Mouse (Mus musculus): ENCODE measurements around the gene Man1a2. TPM values are rescaled to one million over a fixed set of nuclear protein-coding genes. Genes with fewer than 3 reads are reported as not detected.

Man1a2 gene
- polyA plus RNA-seq, 1 experiment from 2014 or later: 42.4 TPM

DNA sequence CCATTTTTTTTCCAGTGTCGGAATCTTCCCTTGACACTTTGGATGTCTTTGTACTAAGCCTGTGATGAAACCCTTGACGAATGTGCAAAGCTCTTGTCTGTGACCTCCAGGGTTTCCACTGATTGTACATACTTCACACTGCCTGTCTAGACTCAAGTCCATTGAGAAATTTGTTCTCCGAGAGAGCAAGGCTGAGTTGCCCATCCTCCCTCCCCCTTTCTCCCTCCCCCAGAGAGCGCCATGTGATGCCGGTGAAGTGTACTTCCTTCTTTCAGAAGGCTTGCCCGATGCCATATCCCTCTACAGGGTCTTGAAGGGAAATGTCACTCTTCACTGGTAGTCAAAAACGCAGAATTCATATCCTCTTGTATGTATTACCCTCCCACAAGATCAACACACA is 26.8 kb upstream of the Man1a2 start:
- Histone ChIP-seq H3K27ac (replicated peaks) (no peak overlapping the region), H3K4me3 (replicated peaks) (no peak overlapping the region), H3K9ac (replicated peaks) (no peak overlapping the region), H3K4me2 (no peak overlapping the region), H3K27me3 (replicated peaks) (no peaks in the 10 kb centered on the region), H3K4me1 (no peaks in the 10 kb centered on the region), H3K9me3 (replicated peaks) (no peaks in the 10 kb centered on the region), H3K36me3 (no peaks in the 10 kb centered on the region)
- WGBS: 86% methylated on average over 7 of the region's 7 CpGs
- ATAC-seq (ENCODE audit: low FRiP score): no peak

DNA sequence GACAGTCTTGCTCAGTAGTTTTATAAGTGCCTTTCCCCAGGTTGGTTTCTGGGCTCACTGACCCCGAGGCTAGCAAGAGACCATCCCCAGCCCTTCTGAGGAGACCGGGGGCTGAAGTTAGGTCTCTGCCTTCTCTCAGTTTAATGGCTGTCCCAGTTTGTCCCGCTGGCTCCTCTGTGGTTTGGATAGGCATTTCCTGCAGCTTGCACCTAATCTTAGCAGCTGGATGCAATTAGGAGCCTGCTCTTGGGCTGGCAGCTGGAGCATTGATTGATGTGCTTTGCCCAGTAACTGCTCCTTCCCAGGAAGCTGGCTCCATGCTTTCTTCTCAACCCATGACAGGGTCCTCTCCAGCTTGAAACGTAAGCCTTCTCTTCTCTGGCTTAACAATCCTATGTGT is 26.2 kb upstream of the Man1a2 start:
- no peak for ATAC-seq (ENCODE audit: low FRiP score)
- H3K4me2 ChIP-seq: no peak overlapping the region
- H3K4me3 ChIP-seq (replicated peaks): no peak overlapping the region
- 47% methylated on average over 4 of the region's 4 CpGs for WGBS
- no peak overlapping the region for H3K9ac ChIP-seq (replicated peaks)
- H3K4me1 ChIP-seq: no peaks in the 10 kb centered on the region
- no peak overlapping the region for H3K27ac ChIP-seq (replicated peaks)
- no peaks in the 10 kb centered on the region for H3K9me3 ChIP-seq (replicated peaks)
- no peaks in the 10 kb centered on the region for H3K27me3 ChIP-seq (replicated peaks)
- H3K36me3 ChIP-seq: no peaks in the 10 kb centered on the region

DNA sequence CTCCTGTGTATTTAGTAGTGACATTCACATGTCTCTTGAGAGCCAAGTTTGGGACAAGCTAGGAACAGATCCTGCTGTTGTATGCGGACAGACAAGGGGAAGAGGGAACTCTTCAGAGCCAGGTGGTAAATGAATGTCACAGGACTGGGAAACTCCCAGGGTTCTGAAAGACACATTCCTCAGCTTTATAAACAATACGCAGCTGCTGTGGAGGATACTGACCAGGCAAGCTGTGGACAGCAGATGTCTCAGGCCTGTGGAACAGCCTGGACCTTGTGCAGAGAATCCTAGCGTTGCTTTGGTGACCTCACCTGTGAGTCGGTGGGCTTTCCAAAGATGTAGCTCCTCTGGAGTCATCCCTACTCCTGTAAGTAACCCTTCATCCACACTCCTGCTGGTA is 21.8 kb upstream of the Man1a2 start:
- ATAC-seq (ENCODE audit: low FRiP score): no peak
- no peaks in the 10 kb centered on the region for H3K36me3 ChIP-seq
- 86% methylated on average over 4 of the region's 4 CpGs for WGBS
- H3K27ac ChIP-seq (replicated peaks): no peak overlapping the region
- H3K9me3 ChIP-seq (replicated peaks): no peaks in the 10 kb centered on the region
- H3K9ac ChIP-seq (replicated peaks): no peak overlapping the region
- H3K4me2 ChIP-seq: no peak overlapping the region
- no peaks in the 10 kb centered on the region for H3K27me3 ChIP-seq (replicated peaks)
- H3K4me1 ChIP-seq: no peaks in the 10 kb centered on the region
- no peak overlapping the region for H3K4me3 ChIP-seq (replicated peaks)

GRCm38 (mm10) chr3:100705128-100705667 is 19.9 kb upstream of the Man1a2 start:
- no peaks in the 10 kb centered on the region for H3K36me3 ChIP-seq
- WGBS: 64% methylated on average over 11 of the region's 11 CpGs
- H3K9ac ChIP-seq (replicated peaks): no peak overlapping the region
- no peaks in the 10 kb centered on the region for H3K9me3 ChIP-seq (replicated peaks)
- H3K4me2 ChIP-seq: no peak overlapping the region
- no peak overlapping the region for H3K4me3 ChIP-seq (replicated peaks)
- no peak for ATAC-seq (ENCODE audit: low FRiP score)
- no peaks in the 10 kb centered on the region for H3K4me1 ChIP-seq
- H3K27ac ChIP-seq (replicated peaks): no peak overlapping the region
- H3K27me3 ChIP-seq (replicated peaks): no peaks in the 10 kb centered on the region

DNA sequence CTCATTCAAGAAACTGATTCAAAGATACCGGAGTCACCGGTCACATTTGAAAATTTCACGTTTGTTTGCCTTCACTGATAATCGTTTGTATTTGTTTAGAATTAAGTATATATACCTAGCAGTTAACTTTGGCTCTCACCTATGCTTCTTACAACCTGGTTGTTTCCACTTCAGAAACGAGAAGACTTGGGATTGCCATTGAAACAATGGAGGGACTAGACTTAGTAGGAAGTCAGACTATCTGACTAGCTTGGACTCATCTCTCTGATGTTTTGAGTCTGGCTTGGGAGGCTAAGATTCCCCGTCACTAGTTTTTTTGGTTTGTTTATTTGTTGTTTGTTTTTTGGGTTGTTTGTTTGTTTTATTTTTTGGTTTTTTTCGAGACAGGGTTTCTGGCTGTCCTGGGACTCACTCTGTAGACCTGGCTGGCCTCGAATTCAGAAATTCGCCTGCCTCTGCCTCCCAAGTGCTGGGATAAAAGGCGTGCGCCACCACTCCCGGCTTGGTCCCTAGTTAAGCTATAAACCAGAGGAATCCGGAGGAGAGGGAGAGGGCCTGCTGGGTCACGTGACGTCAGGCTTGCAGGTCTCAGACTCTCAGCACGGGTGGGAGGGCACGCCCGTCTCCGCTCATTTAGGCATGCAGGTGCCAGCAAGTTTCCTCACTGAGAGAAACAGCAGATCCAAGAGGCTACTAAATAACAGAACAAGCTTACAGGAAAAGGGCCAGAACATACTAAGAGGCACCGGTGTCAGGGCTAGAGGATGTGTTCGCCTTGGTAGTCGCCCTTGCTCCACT is 18.7 kb upstream of the Man1a2 start:
- H3K27me3 ChIP-seq (replicated peaks): no peaks in the 10 kb centered on the region
- H3K4me1 ChIP-seq: no peaks in the 10 kb centered on the region
- H3K4me3 ChIP-seq (replicated peaks): no peak overlapping the region
- ATAC-seq (ENCODE audit: low FRiP score): no peak
- H3K9me3 ChIP-seq (replicated peaks): no peaks in the 10 kb centered on the region
- H3K36me3 ChIP-seq: no peaks in the 10 kb centered on the region
- no peak overlapping the region for H3K27ac ChIP-seq (replicated peaks)
- no peak overlapping the region for H3K4me2 ChIP-seq
- WGBS: 74% methylated on average over 22 of the region's 22 CpGs
- no peak overlapping the region for H3K9ac ChIP-seq (replicated peaks)

DNA sequence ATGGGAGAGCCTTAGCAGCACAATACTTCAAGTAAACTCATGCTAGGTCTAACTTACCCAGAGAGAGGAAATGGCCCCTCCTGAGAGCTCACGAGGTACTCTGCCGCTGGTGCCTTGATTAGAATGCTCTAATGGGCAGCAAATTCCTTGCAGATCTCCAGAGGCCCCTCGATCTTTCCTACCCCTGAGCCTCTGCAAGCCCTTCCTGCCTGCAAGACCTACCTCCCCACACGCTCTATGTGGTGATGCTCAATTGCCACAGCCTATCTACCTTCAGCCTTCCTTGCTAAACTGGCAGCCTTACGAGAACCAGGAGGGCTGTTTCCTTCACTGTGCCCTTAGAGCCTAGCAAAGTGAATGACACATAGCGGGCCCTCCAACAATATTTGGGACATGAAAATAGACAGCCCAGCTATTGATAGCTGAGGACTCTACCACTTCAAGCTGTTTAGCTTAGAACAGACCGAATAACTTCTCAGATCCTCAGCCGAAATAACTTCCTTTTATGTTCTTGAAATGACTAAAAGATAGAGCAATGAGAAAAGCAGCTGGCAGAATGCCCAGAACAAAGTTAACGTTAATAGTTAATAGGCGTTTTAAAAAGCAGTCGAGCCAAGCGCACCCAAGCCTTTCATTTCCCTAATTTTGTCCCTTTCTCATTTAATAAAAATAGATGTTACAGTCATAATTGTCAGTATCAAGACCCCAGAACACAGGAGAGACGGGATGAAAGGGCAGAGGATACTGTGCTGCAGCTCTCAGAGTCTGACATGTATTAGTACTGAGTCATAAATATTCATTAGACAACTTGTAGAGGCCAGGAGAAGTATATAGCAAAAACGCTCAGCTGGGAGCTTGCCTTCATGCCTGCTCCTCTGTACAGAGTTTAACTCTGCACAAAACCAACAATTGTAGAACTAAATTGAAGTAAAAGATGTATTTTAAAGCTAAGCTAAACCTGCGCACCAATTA is 17.9 kb upstream of the Man1a2 start:
- Histone ChIP-seq H3K4me2 (no peak overlapping the region), H3K4me1 (no peaks in the 10 kb centered on the region), H3K4me3 (replicated peaks) (no peak overlapping the region), H3K36me3 (no peaks in the 10 kb centered on the region), H3K9ac (replicated peaks) (no peak overlapping the region), H3K27ac (replicated peaks) (no peak overlapping the region), H3K9me3 (replicated peaks) (no peaks in the 10 kb centered on the region), H3K27me3 (replicated peaks) (no peaks in the 10 kb centered on the region)
- WGBS: 42% methylated on average over 15 of the region's 15 CpGs
- ATAC-seq (ENCODE audit: low FRiP score): peak; percentile 42

DNA sequence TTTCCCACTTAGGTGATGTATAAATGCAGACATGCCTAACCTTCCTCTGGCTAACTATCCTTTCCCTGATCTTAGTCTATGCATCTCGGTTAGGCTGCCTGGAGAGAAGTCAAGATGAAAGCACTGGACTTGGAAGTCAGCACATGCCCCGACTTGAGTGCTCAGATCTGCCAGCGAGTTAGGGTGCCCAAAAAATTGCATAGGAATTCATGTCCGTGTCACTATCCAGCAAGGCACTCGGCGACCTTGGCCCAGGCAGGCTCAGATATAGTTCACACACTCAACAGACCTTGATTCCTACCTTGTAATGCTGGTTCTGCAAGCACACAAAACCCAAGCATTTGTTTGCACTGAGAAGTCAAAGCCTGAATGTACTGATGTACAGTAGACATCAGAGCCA is 3.4 kb upstream of the Man1a2 start:
- no peaks in the 10 kb centered on the region for H3K9me3 ChIP-seq (replicated peaks)
- no peak overlapping the region for H3K27ac ChIP-seq (replicated peaks)
- WGBS: 88% methylated on average over 6 of the region's 6 CpGs
- no peak overlapping the region for H3K9ac ChIP-seq (replicated peaks)
- no peak for ATAC-seq (ENCODE audit: low FRiP score)
- no peaks in the 10 kb centered on the region for H3K27me3 ChIP-seq (replicated peaks)
- H3K4me3 ChIP-seq (replicated peaks): no peak overlapping the region
- no peak overlapping the region for H3K4me2 ChIP-seq
- peaks cover 11% of the 10 kb centered on the region for H3K4me1 ChIP-seq
- no peaks in the 10 kb centered on the region for H3K36me3 ChIP-seq

DNA sequence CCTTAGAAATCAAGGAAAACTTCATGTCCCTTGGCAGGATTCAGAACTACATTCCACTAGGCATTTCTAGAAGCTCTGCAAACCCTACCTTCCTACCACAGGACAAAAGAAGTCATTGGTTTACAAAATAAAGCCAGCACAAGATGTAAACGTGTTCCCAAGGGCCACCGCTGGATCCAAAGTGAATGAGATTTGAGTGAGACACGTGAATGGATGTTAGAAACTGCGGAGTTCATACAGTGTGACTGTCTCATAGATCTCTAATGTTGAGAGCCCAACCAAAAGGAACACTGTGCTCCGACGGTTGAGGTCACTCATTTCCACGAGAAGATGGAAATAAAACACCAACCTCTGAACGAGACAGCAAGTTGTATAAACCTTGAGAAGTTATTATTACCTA is 1.5 kb upstream of the Man1a2 start:
- Histone ChIP-seq H3K36me3 (no peaks in the 10 kb centered on the region), H3K9ac (replicated peaks) (no peak overlapping the region), H3K9me3 (replicated peaks) (no peaks in the 10 kb centered on the region), H3K27ac (replicated peaks) (peak overlapping the region; percentile 98; the same call in 1 of the 2 replicates), H3K27me3 (replicated peaks) (no peaks in the 10 kb centered on the region), H3K4me3 (replicated peaks) (no peak overlapping the region), H3K4me1 (peaks cover 24% of the 10 kb centered on the region), H3K4me2 (peak overlapping the region; percentile 83)
- no peak for ATAC-seq (ENCODE audit: low FRiP score)
- WGBS: 83% methylated on average over 8 of the region's 8 CpGs

DNA sequence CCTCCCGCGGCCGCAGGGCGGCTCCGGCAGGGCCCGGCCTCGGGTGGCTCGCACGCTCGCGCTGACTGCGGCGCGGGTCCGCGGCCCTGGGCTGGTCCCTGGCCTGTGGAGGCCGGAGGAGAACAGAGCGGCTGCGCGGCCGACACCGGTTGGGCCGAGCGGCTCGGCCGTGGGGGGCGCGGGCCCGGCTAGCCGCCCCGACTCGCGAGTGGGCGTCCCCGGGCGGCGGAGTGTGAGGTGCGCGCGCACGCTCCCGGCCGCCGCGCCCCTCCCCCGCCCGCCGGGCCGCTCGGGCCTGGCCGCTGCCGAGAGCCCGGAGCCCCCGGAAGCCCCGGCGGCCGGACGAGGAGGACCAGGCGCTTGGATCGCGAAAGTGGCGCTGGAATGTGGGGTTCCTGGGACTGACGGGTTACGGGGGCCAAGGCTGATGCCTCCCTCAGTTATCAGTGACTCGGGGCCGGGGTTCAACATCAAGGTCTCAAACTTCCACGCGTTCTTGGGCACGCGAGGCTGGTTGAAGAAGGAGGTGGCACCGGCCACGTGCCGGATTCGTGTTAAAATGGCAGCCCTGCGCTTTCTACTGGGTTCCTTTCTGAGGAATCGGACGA is 564 bp upstream of the Man1a2 start:
- H3K4me1 ChIP-seq: peaks cover 30% of the 10 kb centered on the region
- H3K9me3 ChIP-seq (replicated peaks): no peaks in the 10 kb centered on the region
- peak overlapping the region; percentile 98 for H3K27ac ChIP-seq (replicated peaks)
- no peaks in the 10 kb centered on the region for H3K27me3 ChIP-seq (replicated peaks)
- H3K4me3 ChIP-seq (replicated peaks): peak overlapping the region; percentile 91
- peak; percentile 88 for ATAC-seq (ENCODE audit: low FRiP score)
- peak overlapping the region; percentile 90 for H3K9ac ChIP-seq (replicated peaks)
- under 1% methylated on average over 49 of the region's 77 CpGs for WGBS
- no peaks in the 10 kb centered on the region for H3K36me3 ChIP-seq
- peak overlapping the region; percentile 83 for H3K4me2 ChIP-seq

GRCm38 (mm10) chr3:100684234-100684975 is 898 bp downstream of the Man1a2 start:
- Histone ChIP-seq H3K9ac (replicated peaks) (peak overlapping the region; percentile 90), H3K27me3 (replicated peaks) (no peaks in the 10 kb centered on the region), H3K36me3 (no peaks in the 10 kb centered on the region), H3K9me3 (replicated peaks) (no peaks in the 10 kb centered on the region), H3K4me2 (peak overlapping the region; percentile 83), H3K27ac (replicated peaks) (peak overlapping the region; percentile 98), H3K4me3 (replicated peaks) (peak overlapping the region; percentile 91), H3K4me1 (peaks cover 37% of the 10 kb centered on the region)
- no peak for ATAC-seq (ENCODE audit: low FRiP score)
- whole genome bisulfite sequencing: under 1% methylated on average over 25 of the region's 25 CpGs

- ATAC-seq (ENCODE audit: low FRiP score): no peak
- H3K9ac ChIP-seq (replicated peaks): 0 out of 2 replicates have a peak overlapping the region, but pooled peaks have one; percentile 18
- 21% methylated on average over 3 of the region's 3 CpGs for WGBS
These were observed 2.5 kb downstream of the Man1a2 start for GRCm38 (mm10) chr3:100682841-100683240.

More at GRCm38 (mm10) chr3:100682841-100683240, 2.5 kb downstream of the Man1a2 start:
- Histone ChIP-seq H3K4me2 (peak overlapping the region; percentile 83), H3K27me3 (replicated peaks) (no peaks in the 10 kb centered on the region), H3K4me3 (replicated peaks) (peak overlapping the region; percentile 40), H3K9me3 (replicated peaks) (no peaks in the 10 kb centered on the region), H3K4me1 (peaks cover 40% of the 10 kb centered on the region), H3K27ac (replicated peaks) (no peak overlapping the region), H3K36me3 (no peaks in the 10 kb centered on the region)

Measured in neural tube, embryonic 15.5 days (tissue).